Mouse (Mus musculus) CH12.LX (cell line): ENCODE results near the gene Spop. TPM values are rescaled to one million over a fixed set of nuclear protein-coding genes. Genes with fewer than 3 reads are reported as not detected.

Experiments used
- DNase-seq: peaks from one replicate; pipeline ENCODE4 v3.0.0-alpha.2; 2013; ENCODE audit errors: extremely low read depth
- H3K27ac ChIP-seq: 2 replicates; pipeline ENCODE4 v1.5.1; 2012; ENCODE audit warnings: low read depth, mild to moderate bottlenecking, control low read depth, moderate library complexity; ENCODE audit not compliant: insufficient read depth
- H3K27me3 ChIP-seq: replicated peaks from 2 replicates; pipeline ENCODE3; 2012; ENCODE audit warnings: inconsistent platforms
- H3K36me3 ChIP-seq, 2 experiments: replicated peaks in 1 of 2; 2 replicates each; pipeline versions ENCODE3 to v1.6.1; 2012; ENCODE audit warnings: inconsistent platforms in 1 of 2, low read length in 1 of 2, mild to moderate bottlenecking in 1 of 2, mixed read lengths in 1 of 2, moderate library complexity in 1 of 2; ENCODE audit not compliant: control insufficient read depth in 1 of 2, insufficient read depth in 1 of 2
- H3K4me1 ChIP-seq, 2 experiments: 2 replicates each; pipeline ENCODE4 v1.6.1; 2012; ENCODE audit warnings: inconsistent platforms in 1 of 2, moderate library complexity in 1 of 2; ENCODE audit not compliant: insufficient read depth in 2 of 2, control insufficient read depth in 1 of 2
- H3K4me2 ChIP-seq: 2 replicates; pipeline ENCODE4 v1.6.1; 2012; ENCODE audit warnings: low read depth, mild to moderate bottlenecking, control low read depth; ENCODE audit not compliant: poor library complexity, insufficient read depth, severe bottlenecking
- H3K4me3 ChIP-seq, 3 experiments: fragments of 150-350 bp in 1 of 3; sonication (generic) in 1 of 3; replicated peaks in 1 of 3; 2 replicates each; pipeline versions ENCODE3 to v1.5.1; 2011 to 2012; ENCODE audit warnings: low read depth in 2 of 3, low read length in 2 of 3, mild to moderate bottlenecking in 2 of 3, moderate library complexity in 2 of 3, control low read depth in 1 of 3, improper control_type of control experiment in 1 of 3, inconsistent platforms in 1 of 3, mixed read lengths in 1 of 3; ENCODE audit not compliant: poor library complexity in 1 of 3
- H3K79me2 ChIP-seq: replicated peaks from 2 replicates; pipeline ENCODE4 v1.6.1; 2012; ENCODE audit warnings: mild to moderate bottlenecking, moderate library complexity; ENCODE audit not compliant: control insufficient read depth, poor library complexity, insufficient read depth, severe bottlenecking; ENCODE audit errors: extremely low read depth
- H3K9ac ChIP-seq: 2 replicates; pipeline ENCODE4 v1.6.1; 2012; ENCODE audit warnings: low read depth, mild to moderate bottlenecking, control low read depth, moderate library complexity; ENCODE audit not compliant: insufficient read depth
- H3K9me3 ChIP-seq: replicated peaks from 2 replicates; pipeline ENCODE3; 2012; ENCODE audit warnings: low read length, inconsistent platforms, mixed read lengths
- CHD1 ChIP-seq: IDR thresholded peaks from 2 replicates; pipeline ENCODE4 v1.6.1; 2012; ENCODE audit warnings: low read depth, low read length, improper control_type of control experiment, inconsistent platforms
- CHD2 ChIP-seq: IDR thresholded peaks from 2 replicates; pipeline ENCODE4 v1.6.1; 2011; ENCODE audit warnings: low read length, improper control_type of control experiment
- CTCF ChIP-seq, 2 experiments: IDR thresholded peaks in 1 of 2; conservative IDR thresholded peaks in 1 of 2; 2 replicates each; pipeline ENCODE4 v1.5.1; 2011 to 2012; ENCODE audit warnings: low read depth in 2 of 2, low read length in 2 of 2, improper control_type of control experiment in 1 of 2, inconsistent platforms in 1 of 2, mild to moderate bottlenecking in 1 of 2, moderate library complexity in 1 of 2
- E2F4 ChIP-seq: IDR thresholded peaks from 2 replicates; pipeline ENCODE4 v1.6.1; 2011; ENCODE audit warnings: low read depth, low read length, improper control_type of control experiment; ENCODE audit not compliant: insufficient replicate concordance
- ELF1 ChIP-seq: IDR thresholded peaks from 2 replicates; pipeline ENCODE4 v1.6.1; 2014; ENCODE audit warnings: low read depth, mild to moderate bottlenecking, inconsistent platforms, low read length, improper control_type of control experiment
- EP300 ChIP-seq: IDR thresholded peaks from 2 replicates; pipeline ENCODE4 v1.6.1; 2011; ENCODE audit warnings: low read length, improper control_type of control experiment
- ETS1 ChIP-seq: conservative IDR thresholded peaks from 2 replicates; pipeline ENCODE4 v1.6.1; 2012; ENCODE audit warnings: low read depth, mild to moderate bottlenecking, inconsistent platforms, low read length, improper control_type of control experiment, moderate library complexity
- GABPA ChIP-seq: IDR thresholded peaks from 2 replicates; pipeline ENCODE4 v1.6.1; 2012; ENCODE audit warnings: low read depth, low read length, improper control_type of control experiment, inconsistent platforms; ENCODE audit not compliant: insufficient replicate concordance
- HCFC1 ChIP-seq: IDR thresholded peaks from 2 replicates; pipeline ENCODE4 v1.6.1; 2012; ENCODE audit warnings: low read depth, mild to moderate bottlenecking, inconsistent platforms, low read length, improper control_type of control experiment
- IRF4 ChIP-seq: IDR thresholded peaks from 2 replicates; pipeline ENCODE4 v1.6.1; 2014; ENCODE audit warnings: low read depth, mild to moderate bottlenecking, inconsistent platforms, low read length, improper control_type of control experiment
- JUND ChIP-seq: conservative IDR thresholded peaks from 2 replicates; pipeline ENCODE4 v1.6.1; 2011; ENCODE audit warnings: low read depth, low read length, improper control_type of control experiment
- KAT2A ChIP-seq: IDR thresholded peaks from 2 replicates; pipeline ENCODE4 v1.6.1; 2012; ENCODE audit warnings: low read length, improper control_type of control experiment, inconsistent platforms; ENCODE audit not compliant: insufficient replicate concordance
- MAX ChIP-seq: IDR thresholded peaks from 2 replicates; pipeline ENCODE4 v1.6.1; 2011; ENCODE audit warnings: low read length, improper control_type of control experiment
- NELFE ChIP-seq: IDR thresholded peaks from 2 replicates; pipeline ENCODE4 v1.6.1; 2011; ENCODE audit warnings: low read depth, low read length, improper control_type of control experiment
- PAX5 ChIP-seq: IDR thresholded peaks from 2 replicates; pipeline ENCODE4 v1.6.1; 2012; ENCODE audit warnings: low read length, inconsistent platforms, mixed read lengths
- POLR2AphosphoS2 ChIP-seq: IDR thresholded peaks from 2 replicates; pipeline ENCODE4 v1.6.1; 2011; ENCODE audit warnings: low read depth, low read length, improper control_type of control experiment
- TBP ChIP-seq: conservative IDR thresholded peaks from 2 replicates; pipeline ENCODE4 v1.6.1; 2011; ENCODE audit warnings: low read depth, low read length, improper control_type of control experiment
- TCF12 ChIP-seq: IDR thresholded peaks from 2 replicates; pipeline ENCODE4 v1.6.1; 2014; ENCODE audit warnings: low read depth, mild to moderate bottlenecking, inconsistent platforms, low read length, improper control_type of control experiment
- UBTF ChIP-seq: IDR thresholded peaks from 2 replicates; pipeline ENCODE4 v1.6.1; 2012; ENCODE audit warnings: low read depth, mild to moderate bottlenecking, inconsistent platforms, low read length, improper control_type of control experiment, moderate library complexity
- ZC3H11A ChIP-seq: IDR thresholded peaks from 2 replicates; pipeline ENCODE4 v1.6.1; 2012; ENCODE audit warnings: low read depth, mild to moderate bottlenecking, inconsistent platforms, low read length, improper control_type of control experiment
- ZMIZ1 ChIP-seq: IDR thresholded peaks from 2 replicates; pipeline ENCODE4 v1.6.1; 2012; ENCODE audit warnings: low read depth, mild to moderate bottlenecking, inconsistent platforms, low read length, improper control_type of control experiment
- dilution Hi-C: fragments of 300-500 bp; cut with MboI; formaldehyde crosslinking; loops from 2 replicates; pipeline ENCODE4 v1.14.3; 2020; ENCODE audit warnings: low sequenced_read_pairs; ENCODE audit not compliant: extremely low pct_unique_long_range_greater_than_20kb, extremely low pct_ligation_motif_present
- in situ Hi-C: fragments of 300-500 bp; cut with MboI; formaldehyde crosslinking; loops from 3 replicates; pipeline ENCODE4 v1.14.3; 2019; ENCODE audit warnings: low sequenced_read_pairs, low pct_ligation_motif_present, low pct_unique_long_range_greater_than_20kb, mixed read lengths
- polyA plus RNA-seq: library from polyadenylated mRNA; unstranded; fragments of >175 nt; gene quantifications from 2 replicates; pipeline ENCODE4 v1.2.1, GENCODE M21; 2012; ENCODE audit warnings: low read depth; ENCODE audit not compliant: insufficient read length
- total RNA-seq, 2 experiments: library from RNA; depleted of rRNA; stranded (reverse); fragments of 300-350 nt in 1 of 2; fragments of >200 nt in 1 of 2; gene quantifications; 2 replicates each; pipeline ENCODE4 v1.2.3; 2012 to 2014

Gene Spop
- total and polyA plus RNA-seq, 3 experiments, result 42.7 to 103 (median 51.9) TPM

DNA sequence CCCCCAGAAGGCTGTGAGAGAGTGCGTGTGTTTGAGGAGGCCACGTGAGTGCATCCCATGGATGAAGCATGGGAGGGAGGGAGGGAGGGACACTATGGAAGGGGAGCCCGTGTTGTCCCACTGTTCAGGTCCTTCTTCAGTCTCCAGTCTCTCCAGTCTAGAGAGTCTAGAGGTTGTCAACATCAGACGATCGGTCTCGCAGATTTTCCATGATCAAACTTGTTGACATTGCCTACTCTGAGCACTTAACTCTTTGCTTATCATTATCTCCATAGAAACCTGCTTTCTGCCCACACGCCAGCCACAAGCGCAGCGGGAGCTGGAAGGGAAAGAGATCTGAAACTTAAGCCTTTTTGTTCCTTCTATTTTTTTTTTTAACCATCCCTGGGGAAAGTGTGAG is 35.0 kb upstream of the Spop start:
- peaks cover 0 to 2% of the 10 kb centered on the region in 2 experiments for H3K36me3 ChIP-seq
- no peaks in the 10 kb centered on the region for H3K79me2 ChIP-seq
- in situ Hi-C loops, result loop anchor here (25.0 kb wide), 1 partner anchor 283 kb away; the partner anchor contains the start of gene Phb
- no peak for TF ChIP-seq PAX5
- no peak for TF ChIP-seq ETS1
- TF ChIP-seq CHD1, result no peak
- no peak for TF ChIP-seq JUND
- no peak for TF ChIP-seq IRF4
- no peak for TF ChIP-seq UBTF
- TF ChIP-seq, all 38 proteins: peak for 0
- dilution Hi-C loops, result no loop called here
- no peak for DNase-seq
- Histone ChIP-seq H3K9ac (no peak overlapping the region), H3K27ac (no peak overlapping the region), H3K4me3 (no peak overlapping the region), H3K4me2 (no peak overlapping the region), H3K4me1 (0 out of 4 replicates have a peak, but pooled peaks cover 0 to under 1% of the 10 kb centered on the region in 2 experiments), H3K9me3 (peaks cover under 1% of the 10 kb centered on the region), H3K27me3 (peaks cover 64% of the 10 kb centered on the region)

DNA sequence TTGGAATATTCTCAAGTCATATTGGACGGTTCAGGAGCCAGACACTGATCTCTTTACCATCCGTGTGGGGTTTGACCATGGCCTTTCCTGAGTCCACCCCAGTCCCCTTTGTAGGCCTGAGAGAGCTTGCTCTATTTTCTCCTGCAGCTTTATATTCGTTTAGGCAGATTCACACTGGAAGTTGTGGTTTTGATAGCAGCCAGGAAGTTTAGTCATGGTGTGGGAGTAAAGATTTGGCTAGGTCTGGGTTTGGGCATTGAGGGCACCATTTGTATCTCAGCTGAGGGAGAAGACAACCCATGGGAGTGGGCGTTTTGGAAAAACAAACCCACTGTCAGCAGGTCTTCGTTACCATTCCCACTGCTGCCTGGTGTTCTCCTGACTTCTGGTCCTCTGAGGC is 34.3 kb upstream of the Spop start:
- Histone ChIP-seq H3K27ac (no peak overlapping the region), H3K4me1 (0 out of 4 replicates have a peak, but pooled peaks cover 0 to 3% of the 10 kb centered on the region in 2 experiments), H3K36me3 (peaks cover 0 to 2% of the 10 kb centered on the region in 2 experiments), H3K9ac (no peak overlapping the region), H3K9me3 (no peaks in the 10 kb centered on the region), H3K4me2 (no peak overlapping the region), H3K4me3 (no peak overlapping the region), H3K79me2 (no peaks in the 10 kb centered on the region), H3K27me3 (peaks cover 64% of the 10 kb centered on the region)
- dilution Hi-C loops, result no loop called here
- in situ Hi-C loops, result loop anchor here (25.0 kb wide), 1 partner anchor 283 kb away; the partner anchor contains the start of gene Phb
- no peak for TF ChIP-seq JUND
- TF ChIP-seq PAX5, result no peak
- TF ChIP-seq ELF1, result no peak
- no peak for TF ChIP-seq ZMIZ1
- TF ChIP-seq ZC3H11A, result no peak
- no peak for TF ChIP-seq KAT2A
- TF ChIP-seq POLR2AphosphoS2, result no peak
- TF ChIP-seq NELFE, result no peak
- no peak for TF ChIP-seq GABPA
- no peak for TF ChIP-seq MAX
- TF ChIP-seq E2F4, result no peak
- TF ChIP-seq TCF12, result no peak
- no peak for TF ChIP-seq UBTF
- no peak for TF ChIP-seq CHD2
- TF ChIP-seq EP300, result no peak
- no peak for TF ChIP-seq TBP
- no peak for TF ChIP-seq HCFC1
- no peak for TF ChIP-seq CTCF (conservative IDR thresholded peaks at IDR 0.05 in 1 of 2, IDR thresholded peaks at IDR 0.05 in 1 of 2; ENCODE audit: low read depth in 2 of 2, low read length in 2 of 2)
- no peak for DNase-seq
